Mouse (Mus musculus) kidney, postnatal 0 days (tissue): ENCODE measurements at regions not wholly inside any gene's neighbourhood (a gene's known extent, or its start where the extent isn't known, plus 50 kb on each side); places are given as distances from the start of the nearest gene placed in this dataset.

Source experiments
- ATAC-seq: fragments of 200-750 bp; cut with Nextera tagmentation; replicated peaks from 2 replicates; pipeline ENCODE4 v1.8.0; 2017; ENCODE audit warnings: low read depth, moderate number of reproducible peaks, moderate TSS enrichment, moderate library complexity; ENCODE audit not compliant: low FRiP score
- DNase-seq: peaks from one replicate; pipeline ENCODE4 v3.0.0-alpha.2; 2016; ENCODE audit warnings: low spot score
- H3K27ac ChIP-seq: fragments of 300-500 bp; sonication (generic); 2 replicates; pipeline ENCODE4 v1.5.1; 2014; ENCODE audit warnings: mild to moderate bottlenecking
- H3K27me3 ChIP-seq: fragments of 300-500 bp; sonication (generic); 2 replicates; pipeline ENCODE4 v1.6.1; 2014; ENCODE audit warnings: low read length, mixed read lengths; ENCODE audit not compliant: insufficient read depth
- H3K36me3 ChIP-seq: fragments of 300-500 bp; sonication (generic); 2 replicates; pipeline ENCODE4 v1.6.1; 2014; ENCODE audit warnings: low read length, mixed read lengths; ENCODE audit not compliant: insufficient read depth
- H3K4me1 ChIP-seq: fragments of 300-500 bp; sonication (generic); replicated peaks from 2 replicates; pipeline ENCODE4 v1.6.1; 2014; ENCODE audit warnings: antibody characterized with exemption, low read length, mixed read lengths; ENCODE audit not compliant: insufficient read depth
- H3K4me2 ChIP-seq: fragments of 300-500 bp; sonication (generic); 2 replicates; pipeline ENCODE4 v1.6.1; 2014; ENCODE audit warnings: mild to moderate bottlenecking, low read length, moderate library complexity, mixed read lengths
- H3K4me3 ChIP-seq: fragments of 300-500 bp; sonication (generic); replicated peaks from 2 replicates; pipeline ENCODE4 v1.5.1; 2014; ENCODE audit warnings: low read depth, low read length
- H3K9ac ChIP-seq: fragments of 300-500 bp; sonication (generic); 2 replicates; pipeline ENCODE4 v1.6.1; 2014; ENCODE audit warnings: low read depth, low read length
- H3K9me3 ChIP-seq: fragments of 300-500 bp; sonication (generic); replicated peaks from 2 replicates; pipeline ENCODE4 v1.6.1; 2016; ENCODE audit warnings: low read length, inconsistent platforms, mixed read lengths
- CTCF ChIP-seq: IDR thresholded peaks from 2 replicates; pipeline ENCODE4 v1.5.1; 2016; ENCODE audit warnings: antibody characterized with exemption, low read depth, mild to moderate bottlenecking, moderate library complexity
- WGBS: fragments of 180-500 bp; shearing (Covaris S2); extraction: QIAGEN DNeasy Blood & Tissue Kit; methylation state at CpG from one replicate; pipeline ENCODE4 v1.1.7; 2014; 5-methylcytosine and 5-hydroxymethylcytosine counted together

DNA sequence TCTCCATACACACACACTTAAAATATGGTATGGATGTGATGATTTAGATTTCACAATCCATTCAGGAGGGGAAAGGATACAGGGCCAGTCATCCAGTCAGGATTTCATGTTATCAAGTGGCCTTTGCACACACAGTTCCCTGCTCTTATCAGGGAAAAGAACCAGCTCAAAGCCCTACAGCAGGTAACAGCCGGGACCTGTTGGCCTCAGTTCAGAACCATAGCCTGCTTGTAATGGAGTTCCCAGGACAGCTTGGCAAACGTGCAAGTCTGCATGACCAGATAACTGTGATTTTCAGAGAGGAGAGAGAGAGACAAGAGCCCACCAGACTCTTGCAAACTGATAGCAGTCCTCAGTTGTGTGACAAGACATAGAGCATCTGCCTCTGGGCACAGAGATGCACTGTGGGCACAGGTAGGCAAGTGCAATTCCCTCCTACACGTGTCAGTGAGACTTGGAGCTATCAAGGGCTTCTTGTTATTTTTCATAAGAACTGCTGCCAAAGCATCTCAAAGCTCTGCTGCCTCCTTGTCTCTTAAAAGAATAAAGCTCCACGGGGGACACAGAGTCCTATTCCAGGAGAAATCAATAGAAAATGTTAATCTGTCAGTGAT is 74.9 kb upstream of the Peli1 start:
- no peak for ATAC-seq
- no peak for DNase-seq
- TF ChIP-seq CTCF: no peak
- H3K4me3 ChIP-seq: no peak overlapping the region
- H3K27me3 ChIP-seq: no peaks in the 10 kb centered on the region
- WGBS: 49% methylated on average over 4 of the region's 4 CpGs
- no peaks in the 10 kb centered on the region for H3K4me1 ChIP-seq
- H3K36me3 ChIP-seq: no peaks in the 10 kb centered on the region
- no peak overlapping the region for H3K4me2 ChIP-seq
- no peaks in the 10 kb centered on the region for H3K9me3 ChIP-seq
- no peak overlapping the region for H3K27ac ChIP-seq
- H3K9ac ChIP-seq: no peak overlapping the region

DNA sequence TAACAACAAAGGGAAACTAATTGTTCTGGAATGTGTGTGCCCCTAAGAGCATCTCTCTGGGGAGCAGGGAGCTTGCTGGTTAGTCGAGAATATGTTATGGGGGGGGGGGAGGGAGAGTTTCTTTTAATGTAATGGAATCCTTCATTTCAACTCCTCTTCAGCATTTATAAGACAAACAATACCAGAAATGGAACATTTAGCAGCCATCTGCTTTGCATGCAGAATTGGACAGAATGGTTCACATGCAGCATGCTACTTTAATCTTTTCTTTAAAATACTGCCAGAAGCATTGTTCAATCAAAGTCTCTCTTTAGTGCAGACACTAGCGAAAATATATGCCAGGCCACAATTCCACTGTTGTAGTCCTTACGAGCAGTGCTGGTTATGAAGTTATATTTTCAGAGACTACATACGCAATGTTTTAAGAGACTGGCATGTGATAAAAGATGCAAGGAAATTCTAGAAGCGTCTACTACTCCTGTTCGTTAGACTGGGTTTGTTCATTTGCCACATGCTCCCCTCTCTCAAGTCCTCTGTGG is 74.2 kb upstream of the Peli1 start:
- no peak for DNase-seq
- Histone ChIP-seq H3K36me3 (no peaks in the 10 kb centered on the region), H3K27me3 (no peaks in the 10 kb centered on the region), H3K4me3 (no peak overlapping the region), H3K9me3 (no peaks in the 10 kb centered on the region), H3K4me2 (no peak overlapping the region), H3K4me1 (no peaks in the 10 kb centered on the region), H3K9ac (no peak overlapping the region), H3K27ac (no peak overlapping the region)
- ATAC-seq: no peak
- 66% methylated on average over 6 of the region's 6 CpGs for whole genome bisulfite sequencing
- TF ChIP-seq CTCF: no peak

DNA sequence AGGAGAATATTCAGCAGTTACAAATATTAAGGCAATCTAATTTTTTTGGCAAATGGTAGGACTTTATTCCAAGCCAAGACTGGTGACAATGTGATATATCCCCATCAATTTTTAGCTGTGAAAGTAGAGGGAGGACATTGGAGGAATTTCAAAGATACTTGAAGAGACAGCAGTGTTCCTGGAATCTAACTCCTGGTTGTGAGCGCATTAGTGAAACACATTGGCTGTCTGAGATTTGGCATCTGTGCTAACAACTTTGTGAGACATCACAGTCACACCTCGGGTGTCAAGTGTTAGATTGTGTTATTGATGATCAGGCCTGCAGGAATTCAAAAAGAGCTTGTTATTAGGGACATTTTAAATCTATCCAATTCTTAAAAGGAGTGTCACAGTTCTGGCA is 71.3 kb upstream of the Peli1 start:
- DNase-seq: no peak

DNA sequence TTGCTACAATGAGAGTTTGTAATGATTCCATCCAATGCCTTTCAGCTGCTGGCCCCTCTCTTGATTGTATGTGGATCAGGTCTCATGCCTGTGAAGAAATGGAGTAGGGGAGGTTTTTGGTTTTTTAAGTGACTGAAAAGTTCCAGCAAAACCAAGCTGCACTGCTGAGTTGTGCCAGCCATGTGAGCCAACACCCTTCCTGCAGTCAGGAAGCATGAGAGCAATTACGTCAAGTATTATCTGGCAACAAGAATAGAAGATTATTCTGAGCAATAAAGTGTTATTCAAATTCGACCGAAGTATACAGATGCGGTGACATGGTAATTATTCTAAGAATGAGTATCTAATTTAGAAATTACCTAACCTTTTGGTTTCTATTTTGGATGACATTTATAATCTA is 67.0 kb upstream of the Peli1 start:
- Histone ChIP-seq H3K4me3 (no peak overlapping the region), H3K27ac (no peak overlapping the region), H3K9ac (no peak overlapping the region), H3K9me3 (no peaks in the 10 kb centered on the region), H3K4me2 (no peak overlapping the region), H3K36me3 (no peaks in the 10 kb centered on the region), H3K27me3 (no peaks in the 10 kb centered on the region), H3K4me1 (no peaks in the 10 kb centered on the region)
- no peak for TF ChIP-seq CTCF
- 77% methylated on average over 4 of the region's 4 CpGs for WGBS
- DNase-seq: no peak
- no peak for ATAC-seq

More for the DNA sequence above, 71.3 kb upstream of the Peli1 start:
- Histone ChIP-seq H3K27ac (no peak overlapping the region), H3K27me3 (no peaks in the 10 kb centered on the region), H3K4me2 (no peak overlapping the region), H3K4me3 (no peak overlapping the region), H3K9ac (no peak overlapping the region), H3K36me3 (no peaks in the 10 kb centered on the region), H3K4me1 (no peaks in the 10 kb centered on the region), H3K9me3 (no peaks in the 10 kb centered on the region)
- ATAC-seq: no peak
- WGBS: 77% methylated on average over 2 of the region's 2 CpGs
- no peak for TF ChIP-seq CTCF

DNA sequence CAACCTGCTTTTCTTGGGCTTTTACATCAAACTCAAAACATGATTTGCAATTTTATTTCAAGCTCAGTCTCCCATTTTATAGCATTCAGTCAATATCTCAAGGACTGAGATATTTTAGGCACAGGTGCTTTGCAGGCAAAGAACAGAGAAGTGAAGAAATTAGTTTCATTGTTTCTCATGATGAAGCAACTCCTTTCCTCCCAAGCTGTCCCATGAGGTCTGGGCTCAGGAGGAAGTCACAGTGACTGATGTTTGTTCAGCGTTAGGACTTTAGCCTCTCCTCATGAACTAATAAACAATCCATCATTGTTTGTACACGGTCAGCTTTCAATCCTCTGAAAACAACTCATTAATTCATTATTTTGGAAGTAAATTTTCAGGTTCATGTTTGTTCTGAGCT is 66.6 kb upstream of the Peli1 start:
- Histone ChIP-seq H3K27me3 (no peaks in the 10 kb centered on the region), H3K27ac (no peak overlapping the region), H3K4me2 (no peak overlapping the region), H3K9me3 (no peaks in the 10 kb centered on the region), H3K9ac (no peak overlapping the region), H3K36me3 (no peaks in the 10 kb centered on the region), H3K4me3 (no peak overlapping the region), H3K4me1 (no peaks in the 10 kb centered on the region)
- ATAC-seq (no peak), DNase-seq (no peak)
- TF ChIP-seq CTCF: no peak
- WGBS: 46% methylated on average over 2 of the region's 2 CpGs

DNA sequence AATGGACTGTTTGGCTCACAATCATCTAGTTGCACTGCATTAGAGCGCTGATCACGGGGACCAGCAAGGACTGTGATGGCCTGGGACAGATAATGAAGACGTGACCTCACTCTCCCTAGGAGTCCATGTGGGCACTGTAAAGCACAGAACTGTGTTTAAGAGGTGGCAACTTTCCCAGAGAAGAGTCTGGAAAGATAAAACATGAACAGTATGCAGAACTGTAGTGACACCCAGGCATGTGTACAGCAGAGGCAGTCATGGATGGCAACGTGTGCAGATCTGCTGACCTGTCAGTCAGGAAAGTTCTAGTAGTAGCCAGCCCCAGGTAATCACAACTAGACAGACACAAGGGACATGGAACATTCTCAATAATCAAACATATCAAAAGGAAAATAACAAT is 63.8 kb upstream of the Peli1 start:
- ATAC-seq (no peak), DNase-seq (no peak)
- 79% methylated on average over 4 of the region's 4 CpGs for WGBS
- H3K4me2 ChIP-seq: no peak overlapping the region
- H3K4me1 ChIP-seq: no peaks in the 10 kb centered on the region
- H3K9ac ChIP-seq: no peak overlapping the region
- no peak overlapping the region for H3K27ac ChIP-seq
- H3K4me3 ChIP-seq: no peak overlapping the region
- H3K27me3 ChIP-seq: no peaks in the 10 kb centered on the region
- no peaks in the 10 kb centered on the region for H3K36me3 ChIP-seq
- H3K9me3 ChIP-seq: peaks cover 3% of the 10 kb centered on the region; the same call in 1 of the 2 replicates
- no peak for TF ChIP-seq CTCF

DNA sequence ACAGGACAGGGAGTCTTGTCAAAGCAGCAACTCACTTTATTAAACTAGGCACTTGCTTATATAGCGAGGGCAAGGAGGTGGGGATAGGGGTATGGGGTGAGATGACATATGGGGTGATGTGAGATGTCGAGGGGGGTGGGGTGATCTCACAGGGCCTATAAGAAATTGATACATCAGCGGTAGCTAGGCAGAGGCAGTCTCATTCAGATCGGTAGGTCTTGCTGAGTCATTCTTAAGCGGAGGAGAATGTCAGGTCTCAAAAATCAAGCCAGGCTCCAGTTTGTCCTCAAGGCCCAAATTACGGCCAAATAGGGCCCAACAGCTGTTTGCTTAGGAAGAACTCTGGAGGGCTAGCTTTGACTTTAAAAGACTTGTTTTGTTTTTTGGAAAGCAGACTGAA is 60.7 kb upstream of the Peli1 start:
- ATAC-seq: no peak
- H3K9me3 ChIP-seq: peaks cover 3% of the 10 kb centered on the region; the same call in 1 of the 2 replicates
- H3K27ac ChIP-seq: no peak overlapping the region
- no peak overlapping the region for H3K4me2 ChIP-seq
- peaks cover 18% of the 10 kb centered on the region for H3K4me1 ChIP-seq
- DNase-seq: no peak
- no peak for TF ChIP-seq CTCF
- H3K9ac ChIP-seq: no peak overlapping the region
- 92% methylated on average over 6 of the region's 6 CpGs for WGBS
- no peaks in the 10 kb centered on the region for H3K36me3 ChIP-seq
- H3K27me3 ChIP-seq: no peaks in the 10 kb centered on the region
- no peak overlapping the region for H3K4me3 ChIP-seq
